In the genomic region with DNA sequence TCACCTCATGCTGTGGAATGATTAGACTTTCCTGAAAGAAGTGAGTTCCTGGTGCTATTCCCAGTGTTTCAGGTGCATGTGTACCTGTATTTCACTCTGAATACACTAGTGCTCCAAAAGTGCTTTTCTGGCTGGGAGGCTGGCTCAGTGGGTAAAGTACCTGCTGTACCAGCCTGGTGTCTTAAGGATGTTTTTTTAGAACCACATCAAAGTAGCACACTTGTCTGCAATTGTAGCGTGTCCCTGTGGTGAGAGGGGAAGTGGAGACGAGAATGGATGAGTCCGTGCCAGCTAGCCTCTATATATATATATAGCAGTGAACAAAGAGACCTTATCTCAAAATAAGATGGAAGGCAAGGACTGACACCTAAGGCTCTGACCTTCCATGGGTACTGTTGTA, we compare ENCODE assay signal across 29 mouse cellular contexts. TPM values are rescaled to one million over a fixed set of nuclear protein-coding genes. Genes with fewer than 3 reads are reported as not detected.
DNase-seq lines count a peak whose midpoint lies in the region; ATAC-seq lines count a peak whose summit lies in the region.
"Had no signal": no experiment of that assay in that cellular context is flagged by ENCODE, and none has a peak within 500 bp of the region (broad histone marks: within the 10 kb centered on the region; RNA-seq: fewer than 3 reads in every experiment).

No protein-coding gene starts in this region.

- no peaks in the 10 kb centered on the region for H3K27me3 ChIP-seq in liver, embryonic 12.5 days (replicated peaks)
- H3K27me3 ChIP-seq: embryonic facial prominence, embryonic 13.5 days; heart, embryonic 12.5 days; kidney, embryonic 15.5 days; liver, embryonic 13.5 days; neural tube, embryonic 15.5 days had no signal

- peak; percentile 22; the same call in 1 of the 2 replicates for ATAC-seq in common myeloid progenitor, adult 5-6 weeks (replicated peaks; ENCODE audit: low read depth, poor library complexity, severe bottlenecking)
- ATAC-seq in liver, embryonic 12.5 days, result no peak
- ATAC-seq: forebrain, postnatal 0 days; lung, postnatal 0 days had no signal

- no peak overlapping the region for H3K27ac ChIP-seq in liver, embryonic 12.5 days
- H3K27ac ChIP-seq: embryonic facial prominence, embryonic 13.5 days; hindbrain, embryonic 14.5 days; kidney, embryonic 15.5 days; neural tube, embryonic 15.5 days had no signal

- intact Hi-C loops in left cerebral cortex, postnatal 14 days (cut with DNase I), result no loop called here

- H3K36me3 ChIP-seq in liver, embryonic 12.5 days, result peaks cover 90% of the 10 kb centered on the region

- H3K9me3 ChIP-seq in liver, embryonic 12.5 days (replicated peaks), result no peaks in the 10 kb centered on the region
- H3K9me3 ChIP-seq: embryonic facial prominence, embryonic 13.5 days; G1E; heart, embryonic 12.5 days; kidney, embryonic 15.5 days; liver, embryonic 13.5 days; neural tube, embryonic 15.5 days had no signal

- H3K9ac ChIP-seq in liver, embryonic 12.5 days, result no peak overlapping the region
- H3K9ac ChIP-seq: embryonic facial prominence, embryonic 13.5 days; forebrain, postnatal 0 days; heart, embryonic 12.5 days; hindbrain, embryonic 14.5 days; kidney, embryonic 15.5 days; liver, embryonic 13.5 days; neural tube, embryonic 15.5 days had no signal

- no peak overlapping the region for H3K4me3 ChIP-seq in liver, embryonic 12.5 days
- H3K4me3 ChIP-seq: embryonic facial prominence, embryonic 13.5 days; heart, embryonic 12.5 days; kidney, embryonic 15.5 days; liver, embryonic 13.5 days; neural tube, embryonic 15.5 days had no signal

- peaks cover 5% of the 10 kb centered on the region; the same call in 1 of the 2 replicates for H3K4me1 ChIP-seq in liver, embryonic 12.5 days
- H3K4me1 ChIP-seq: embryonic facial prominence, embryonic 13.5 days; kidney, embryonic 15.5 days; neural tube, embryonic 15.5 days had no signal

- H3K4me2 ChIP-seq in liver, embryonic 12.5 days, result no peak overlapping the region
- H3K4me2 ChIP-seq: embryonic facial prominence, embryonic 13.5 days; heart, embryonic 12.5 days; hindbrain, embryonic 14.5 days; kidney, embryonic 15.5 days; liver, embryonic 13.5 days; neural tube, embryonic 15.5 days had no signal

- DNase-seq in heart, adult 11 months, result peak; percentile 73
- DNase-seq in heart, adult 8-10 months (ENCODE audit: low spot score), result no peak
- DNase-seq in CD4-positive helper T cell, adult 2 months (ENCODE audit: low read depth, low spot score), result peak; percentile 61
- DNase-seq in thymus, postnatal 25 days, result peak; percentile 28
- no peak for DNase-seq in left cerebral cortex, postnatal 14 days (ENCODE audit: low spot score in 2 of 2)
- DNase-seq in kidney, postnatal 25 days, result no peak
- DNase-seq: adrenal gland, postnatal 14 days; cerebellum, adult 11 months; cerebellum, adult 9-10 months; cerebellum, postnatal 36 days; forebrain, postnatal 0 days; gastrocnemius, postnatal 14 days; kidney, adult 18-20 months; kidney, postnatal 4 days; left cerebral cortex, postnatal 4 days; liver, embryonic 13.5 days; lung, adult 18-20 months; midbrain, embryonic 14.5 days; right cerebral cortex, adult 18-20 months; spleen, adult 18-20 months had no signal

- WGBS in liver, embryonic 12.5 days (ENCODE audit: insufficient replicate concordance), result 58% methylated on average over 3 of the region's 3 CpGs

RNA-seq across cellular contexts. Expression of a gene that starts 29.5 kb away (rescaled TPM):
- total RNA-seq in heart, adult 8-10 months (2022), result 10 to 100 TPM; 44.8 to 66.1 (median 52.9) TPM
- total RNA-seq in common myeloid progenitor, adult 5-6 weeks (2017), result 35.5 and 41.5 TPM in 2 replicates
- polyA plus RNA-seq in liver, embryonic 12.5 days (2016; fragmentation: Nextera tagmentation; extraction: Ambion mirVana), result 11.7 and 16.0 TPM in 2 replicates
- 100 to 1,000 TPM; 113 to 115 TPM for total RNA-seq in left cerebral cortex, postnatal 14 days (2021)

RNA-seq across cellular contexts. Expression of a gene that starts 55.9 kb away (rescaled TPM):
- total RNA-seq in heart, adult 8-10 months (2022), result 10 to 100 TPM; 39.8 to 46.9 (median 43.0) TPM
- total RNA-seq in common myeloid progenitor, adult 5-6 weeks (2017), result 160 and 201 TPM in 2 replicates
- polyA plus RNA-seq in liver, embryonic 12.5 days (2016; fragmentation: Nextera tagmentation; extraction: Ambion mirVana), result 83.7 and 87.7 TPM in 2 replicates
- total RNA-seq in left cerebral cortex, postnatal 14 days (2021), result 10 to 100 TPM; 80.7 to 86.8 TPM

Comparison
In these comparisons a context has a peak if more than half of its experiments do, and no peak if none do; other contexts are left out.
1. DNase-seq: peak in heart, adult 11 months (single experiment), CD4-positive helper T cell, adult 2 months (single experiment) and thymus, postnatal 25 days (single experiment); none in heart, adult 8-10 months (single experiment), left cerebral cortex, postnatal 14 days (0 of 2) and kidney, postnatal 25 days (0 of 2).